Mouse (Mus musculus) activated CD4-positive, CD25-positive, alpha-beta regulatory T cell (primary cell): Measurements from ENCODE around the gene AC140267.1. TPM values are rescaled to one million over a fixed set of nuclear protein-coding genes. Genes with fewer than 3 reads are reported as not detected.

Experiments
- polyA plus RNA-seq, 2 experiments: library from polyadenylated mRNA; unstranded; fragments of 100-300 nt; shearing (Covaris generic); gene quantifications; one replicate each; pipeline ENCODE4 v1.2.1; 2017

Gene AC140267.1
- polyA plus RNA-seq, result not detected

DNA sequence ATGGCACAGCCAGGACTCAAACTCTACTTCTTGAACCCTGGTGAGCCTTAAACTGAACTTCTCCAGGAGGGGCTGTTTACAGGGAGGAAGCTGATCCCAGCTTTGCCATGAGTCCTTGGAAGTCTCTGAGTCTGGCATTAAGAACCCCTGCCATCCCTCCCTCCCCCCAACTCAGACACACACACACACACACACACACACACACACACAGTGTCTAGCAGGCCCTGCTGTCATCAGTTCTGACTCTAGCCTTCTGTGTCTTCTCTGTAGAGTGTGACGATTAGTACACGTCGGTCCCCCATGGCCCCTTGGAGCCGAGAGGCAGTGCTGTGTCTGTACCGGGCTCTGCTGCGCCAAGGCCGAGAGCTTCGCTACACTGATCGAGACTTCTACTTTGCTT lies at the start of gene AC140267.1:
Gene AC140267.1 (plus strand): TSS at position 301 of the 400 bp plus-strand sequence.

DNA sequence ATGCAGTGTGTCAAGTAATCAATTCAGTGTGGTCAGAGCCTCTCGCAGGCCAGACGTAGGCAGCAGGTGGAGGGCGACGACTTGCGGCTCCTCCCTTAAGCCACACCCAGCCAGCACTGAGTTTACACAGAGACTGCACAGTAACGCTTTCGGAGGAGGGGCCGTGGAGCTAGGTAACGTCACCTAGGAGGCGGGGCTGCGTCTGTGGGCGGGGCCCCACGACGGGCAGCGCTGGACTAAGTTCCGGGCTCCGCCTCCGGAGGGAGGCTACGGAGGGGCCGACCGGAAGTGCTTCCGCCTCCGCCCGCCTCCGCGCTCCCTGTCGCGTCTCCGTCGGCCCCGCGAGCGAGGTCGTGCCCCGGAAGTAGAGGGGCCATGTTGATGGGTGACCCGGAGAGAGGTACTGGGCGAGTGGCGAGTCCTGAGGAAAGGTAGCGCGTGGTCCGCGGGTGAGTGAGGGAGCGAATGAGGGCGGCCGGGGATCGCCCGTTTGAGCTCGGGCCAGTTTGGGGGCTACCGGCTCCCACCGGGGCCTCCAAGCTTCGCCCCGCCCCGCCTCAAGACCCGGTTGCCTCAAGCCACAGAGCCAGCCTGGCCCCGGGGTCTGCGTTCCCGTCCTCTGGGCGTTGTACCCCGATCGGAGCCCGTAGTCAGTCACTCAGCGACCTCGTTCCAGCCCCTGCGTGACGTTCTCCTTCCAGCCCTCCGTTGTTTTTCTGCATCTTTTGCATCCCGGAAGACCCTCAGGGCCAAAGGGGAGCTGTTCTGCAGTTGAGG lies 1.7 kb upstream of the AC140267.1 start, which contains the start of gene Mief1:
Gene Mief1 (plus strand): TSS at position 286 of the 777 bp plus-strand sequence.

DNA sequence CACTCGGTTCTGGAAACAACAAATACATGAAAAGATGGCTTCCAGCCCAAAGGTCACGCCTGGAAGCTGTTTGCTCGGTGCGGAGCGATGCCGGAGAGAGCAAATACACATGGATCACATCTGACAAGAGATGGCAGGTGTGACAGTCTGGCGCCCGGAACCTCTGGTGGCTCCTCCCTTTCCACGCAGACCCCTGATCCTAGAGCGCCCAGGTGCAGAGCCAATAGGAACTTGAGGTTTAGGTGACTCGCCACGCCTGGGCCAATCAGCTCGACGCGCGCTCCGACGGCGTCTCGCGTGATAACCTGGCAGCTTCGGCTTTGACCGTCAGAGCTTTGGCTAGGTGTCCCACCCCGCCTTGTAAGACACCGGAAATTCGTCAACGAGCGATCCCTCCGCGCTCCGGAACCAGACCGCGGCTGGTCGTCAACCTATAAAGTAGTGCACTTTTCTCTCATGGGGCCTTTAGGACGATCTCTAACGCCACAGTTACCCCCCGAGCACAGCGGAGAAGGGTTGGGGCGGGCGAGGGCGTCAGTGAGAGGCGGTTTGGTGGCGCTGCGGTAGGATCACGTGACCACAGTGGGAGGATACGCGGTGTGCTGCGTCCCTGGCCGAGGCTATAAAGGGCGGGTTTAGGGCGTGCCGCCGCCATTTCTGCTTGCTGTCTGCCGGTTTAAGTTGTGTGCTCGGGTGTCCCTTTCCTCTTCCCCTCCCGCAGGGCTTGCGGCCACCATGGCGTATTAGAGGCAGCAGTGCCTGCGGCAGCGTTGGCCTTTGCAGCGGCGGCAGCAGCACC lies 19.4 kb downstream of the AC140267.1 start, which contains the start of gene Atf4:
Gene Atf4 (plus strand): TSS at position 338 of the 799 bp plus-strand sequence.

DNA sequence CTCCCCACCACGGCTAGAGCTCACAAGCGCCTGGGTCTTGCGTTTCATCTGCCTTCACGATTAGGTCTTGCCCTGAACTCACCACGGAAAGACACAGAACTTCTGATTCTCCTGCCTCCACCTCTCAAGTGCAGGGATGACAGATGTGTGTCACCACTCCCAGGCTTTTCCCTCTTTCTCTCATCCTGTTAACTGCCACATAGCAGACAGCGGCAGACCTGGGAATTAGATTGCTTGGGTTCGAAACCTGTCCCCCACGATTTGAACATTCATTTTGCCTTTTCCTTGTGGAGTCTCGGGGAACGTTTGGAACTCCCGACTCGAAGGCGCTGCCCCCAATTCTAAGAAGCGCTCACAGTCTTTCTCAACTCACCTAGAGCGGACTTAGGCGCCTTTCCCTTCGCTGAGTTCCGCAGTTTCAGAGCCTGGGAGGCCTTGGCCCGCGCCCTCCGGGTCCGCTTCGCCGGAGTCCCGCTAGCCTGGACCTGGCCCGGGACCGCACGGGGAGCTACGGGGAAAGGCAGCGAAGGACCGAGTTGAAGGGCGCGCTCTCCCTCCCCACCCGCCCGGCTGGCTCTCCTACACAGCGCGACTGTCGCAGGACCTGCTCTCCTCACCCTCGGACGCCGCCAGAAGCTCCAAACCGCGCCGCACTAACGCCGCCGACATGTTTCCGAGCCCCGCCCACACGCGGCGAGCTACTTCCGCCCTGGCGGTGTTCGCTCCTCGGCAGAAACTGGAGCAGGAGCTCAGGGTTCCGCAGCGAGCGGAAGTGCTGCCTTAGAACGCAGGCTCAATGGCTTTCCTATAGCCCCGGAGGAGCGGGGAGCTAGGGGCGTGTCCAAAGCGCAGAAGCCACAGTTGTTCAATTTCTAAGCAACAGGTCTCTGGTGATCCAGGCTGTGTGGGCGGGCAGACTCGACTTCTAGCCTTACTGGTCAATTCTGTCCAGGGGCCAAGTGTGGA lies 28.3 kb downstream of the AC140267.1 start, which contains the start of gene Rps19bp1:
Gene Rps19bp1 (minus strand): TSS at position 706 of the 966 bp plus-strand sequence.

Other genes starting within 250 kb of the AC140267.1 start
- 1 to 10 TPM in 1 of 2 experiments, under 1 TPM in 1; 0.38 to 1.7 TPM for gene Pdgfb, start 220.9 kb upstream of the AC140267.1 start, polyA plus RNA-seq
- under 1 TPM; 0.60 to 0.93 TPM for gene Syngr1, start 144.5 kb upstream of the AC140267.1 start, polyA plus RNA-seq
- 1,000 to 10,000 TPM; 1,222 to 2,349 TPM for gene Rpl3, start 144.0 kb upstream of the AC140267.1 start, polyA plus RNA-seq
- gene Tab1, start 102.7 kb upstream of the AC140267.1 start, polyA plus RNA-seq, result 10 to 100 TPM; 17.2 to 23.3 TPM
- gene Mgat3, start 62.1 kb upstream of the AC140267.1 start, polyA plus RNA-seq, result not detected
- 10 to 100 TPM; 20.5 to 24.5 TPM for gene Mief1, start 1.8 kb upstream of the AC140267.1 start, polyA plus RNA-seq
- gene Atf4, start 19.3 kb downstream of the AC140267.1 start, polyA plus RNA-seq, result 10 to 100 TPM; 79.7 to 98.2 TPM
- 10 to 100 TPM; 30.3 to 37.1 TPM for gene Rps19bp1, start 28.5 kb downstream of the AC140267.1 start, polyA plus RNA-seq
- gene Cacna1i, start 51.4 kb downstream of the AC140267.1 start, polyA plus RNA-seq, result under 1 TPM; 0.06 to 0.26 TPM